Mouse (Mus musculus): Measurements from ENCODE around the gene Txndc12. TPM values are rescaled to one million over a fixed set of nuclear protein-coding genes. Genes with fewer than 3 reads are reported as not detected.

Gene Txndc12
- polyA plus RNA-seq, 1 experiment from 2014 or later: 102 TPM

- Histone ChIP-seq H3K27me3 (ENCODE audit: low read depth, poor library complexity, severe bottlenecking) (no peaks in the 10 kb centered on the region), H3K27ac (replicated peaks) (no peak overlapping the region), H3K9me3 (replicated peaks) (no peaks in the 10 kb centered on the region), H3K4me1 (peaks cover 17% of the 10 kb centered on the region), H3K36me3 (no peaks in the 10 kb centered on the region), H3K4me3 (no peak overlapping the region)
- DNase-seq (ENCODE audit: low spot score): no peak
These were observed 73.1 kb downstream of the Txndc12 start for GRCm38 (mm10) chr4:108907475-108907874.

- H3K36me3 ChIP-seq: no peaks in the 10 kb centered on the region
- no peaks in the 10 kb centered on the region for H3K9me3 ChIP-seq (replicated peaks)
- no peak overlapping the region for H3K4me3 ChIP-seq
- no peaks in the 10 kb centered on the region for H3K27me3 ChIP-seq (ENCODE audit: low read depth, poor library complexity, severe bottlenecking)
- no peak overlapping the region for H3K27ac ChIP-seq (replicated peaks)
- DNase-seq (ENCODE audit: low spot score): no peak
- 83% methylated on average over 8 of the region's 8 CpGs for WGBS
- H3K4me1 ChIP-seq: peaks cover 17% of the 10 kb centered on the region
These were observed 75.5 kb downstream of the Txndc12 start for GRCm38 (mm10) chr4:108909872-108910425.

Other genes with a start within 250 kb of the Txndc12 start
- gene Cc2d1b, start 214.7 kb upstream of the Txndc12 start, polyA plus RNA-seq (2016; fragmentation: Nextera tagmentation; extraction: Ambion mirVana): 20.9 and 21.3 TPM in 2 replicates
- gene 3110021N24Rik, start 115.0 kb upstream of the Txndc12 start, polyA plus RNA-seq (2016; fragmentation: Nextera tagmentation; extraction: Ambion mirVana): 1.1 and 1.4 TPM in 2 replicates
- 3.9 and 4.5 TPM in 2 replicates for gene Zfyve9, start 53.8 kb upstream of the Txndc12 start, polyA plus RNA-seq (2016; fragmentation: Nextera tagmentation; extraction: Ambion mirVana)
- gene Btf3l4, start 987 bp upstream of the Txndc12 start, polyA plus RNA-seq (2016; fragmentation: Nextera tagmentation; extraction: Ambion mirVana): 213 and 242 TPM in 2 replicates
- gene Kti12, start 13.2 kb downstream of the Txndc12 start, polyA plus RNA-seq (2016; fragmentation: Nextera tagmentation; extraction: Ambion mirVana): 53.4 and 62.2 TPM in 2 replicates
- 1.5 and 1.8 TPM in 2 replicates for gene A730015C16Rik, start 14.0 kb downstream of the Txndc12 start, polyA plus RNA-seq (2016; fragmentation: Nextera tagmentation; extraction: Ambion mirVana)
- 32.6 and 32.8 TPM in 2 replicates for gene Rab3b, start 44.5 kb downstream of the Txndc12 start, polyA plus RNA-seq (2016; fragmentation: Nextera tagmentation; extraction: Ambion mirVana)
- gene Nrd1, start 166.1 kb downstream of the Txndc12 start, polyA plus RNA-seq (2016; fragmentation: Nextera tagmentation; extraction: Ambion mirVana): 68.3 and 78.8 TPM in 2 replicates